Mouse (Mus musculus) layer of hippocampus, adult 9-11 months (tissue): ENCODE data around the gene Stab1.

Experiments
- DNase-seq: peaks from one replicate; pipeline ENCODE4 v3.0.0; 2022

Gene Stab1

DNA sequence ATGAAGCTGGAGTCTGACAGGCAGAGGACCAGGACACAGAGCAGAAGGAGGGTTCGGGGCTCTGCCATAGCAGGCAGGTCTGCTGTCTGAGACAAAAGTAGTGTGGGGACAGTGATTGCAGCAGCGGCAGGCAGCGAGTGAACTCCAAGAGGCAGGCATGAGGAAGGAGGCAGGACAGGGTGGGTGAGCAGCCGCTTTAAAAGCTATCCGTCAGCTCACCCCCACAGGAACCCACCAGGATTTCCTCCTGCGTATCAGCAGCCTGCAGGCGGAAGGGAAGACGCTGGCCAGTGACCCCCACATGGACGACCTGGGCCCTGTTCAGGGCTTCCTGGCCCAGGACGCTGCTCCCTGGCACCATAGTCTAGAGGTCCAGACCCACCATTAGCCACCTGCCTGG is at the start of gene Stab1:
Gene Stab1, minus strand, starts transcription at position 217 of the 400 bp plus-strand sequence.
- no peak for DNase-seq

DNA sequence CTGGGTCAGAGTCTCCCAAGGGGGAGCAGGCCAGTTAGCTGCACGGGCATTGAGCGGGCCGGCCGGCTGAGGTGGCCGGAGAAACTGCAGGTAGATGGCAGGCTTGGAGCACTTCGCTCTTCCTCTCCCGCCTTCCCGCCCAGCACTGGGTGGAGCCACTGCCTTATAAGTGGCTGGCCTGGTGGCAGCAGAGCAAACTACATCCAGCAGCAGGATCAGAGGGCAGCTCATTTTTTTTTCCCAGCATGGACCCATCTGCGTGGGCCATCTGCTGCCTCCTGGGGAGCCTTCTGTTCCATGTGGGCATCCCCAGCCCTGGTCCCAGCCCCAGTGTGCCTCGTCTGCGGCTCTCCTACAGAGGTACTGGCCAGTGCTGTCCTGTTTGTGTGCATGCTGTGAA is 49.2 kb upstream of the Stab1 start, which contains the start of gene Sema3g:
Gene Sema3g, plus strand, starts transcription at position 195 of the 400 bp plus-strand sequence.
- DNase-seq = peak; percentile 25

DNA sequence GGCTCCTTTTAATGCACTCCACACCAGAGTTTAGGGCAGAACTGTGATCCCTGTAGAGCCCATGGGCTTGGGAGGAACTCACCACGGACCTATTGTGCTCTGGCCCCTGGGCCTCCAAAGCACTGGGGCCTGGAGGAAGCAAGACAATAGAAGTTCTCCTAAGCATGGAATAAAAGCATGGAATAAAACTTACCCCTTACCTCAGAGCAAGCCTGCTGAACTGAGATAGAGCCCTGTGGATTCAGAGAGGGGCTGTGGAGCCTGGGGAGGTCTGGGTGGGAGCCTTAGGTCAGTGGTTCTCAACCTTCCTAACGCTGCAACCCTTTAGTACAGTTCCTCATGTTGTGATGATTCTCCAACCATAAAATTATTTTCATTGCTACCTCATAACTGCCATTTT is 48.4 kb upstream of the Stab1 start, which contains the start of gene Nisch:
Gene Nisch, minus strand, starts transcription at position 101 of the 400 bp plus-strand sequence.
- no peak for DNase-seq

DNA sequence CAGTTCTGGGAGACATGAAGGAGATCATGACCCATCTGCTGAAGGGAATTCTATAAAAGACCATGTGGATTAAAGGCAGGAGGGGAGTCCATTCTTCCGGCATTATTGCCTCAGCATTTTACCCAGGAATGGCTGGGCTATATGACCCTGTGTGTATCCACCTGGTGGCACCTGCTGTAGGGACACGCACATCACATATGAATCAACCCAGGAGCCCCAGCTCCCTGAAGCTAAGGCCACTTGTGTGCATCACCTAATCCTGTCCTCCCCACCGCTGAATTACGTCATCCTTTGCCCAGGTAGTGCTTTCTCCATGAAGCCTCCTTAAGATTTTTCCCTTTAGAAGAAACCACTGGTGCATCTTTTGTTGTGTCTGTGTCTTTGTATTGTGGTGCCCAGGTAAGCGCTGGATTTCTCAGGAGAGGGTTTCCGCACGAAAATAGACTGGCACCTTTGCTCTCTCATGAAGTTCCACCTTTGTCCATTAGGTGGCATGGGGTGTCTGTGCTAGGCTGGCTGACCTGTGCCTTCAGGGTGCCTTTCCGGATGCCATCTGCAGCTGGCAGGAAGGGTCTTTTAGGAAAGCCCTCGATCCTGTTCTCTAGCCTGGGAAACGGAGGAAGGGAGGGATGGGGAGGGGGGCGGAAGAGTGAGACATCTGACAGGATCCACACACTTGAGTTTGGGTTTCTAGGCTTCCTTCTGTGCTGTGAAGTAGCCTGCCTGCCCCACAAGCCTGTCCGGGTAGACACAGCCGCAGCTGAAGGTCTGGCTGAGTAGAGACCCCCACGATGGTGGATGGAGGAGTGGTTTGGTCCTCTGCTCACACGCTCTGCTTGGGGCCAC is 46.9 kb upstream of the Stab1 start:
- DNase-seq = peak; percentile 41

DNA sequence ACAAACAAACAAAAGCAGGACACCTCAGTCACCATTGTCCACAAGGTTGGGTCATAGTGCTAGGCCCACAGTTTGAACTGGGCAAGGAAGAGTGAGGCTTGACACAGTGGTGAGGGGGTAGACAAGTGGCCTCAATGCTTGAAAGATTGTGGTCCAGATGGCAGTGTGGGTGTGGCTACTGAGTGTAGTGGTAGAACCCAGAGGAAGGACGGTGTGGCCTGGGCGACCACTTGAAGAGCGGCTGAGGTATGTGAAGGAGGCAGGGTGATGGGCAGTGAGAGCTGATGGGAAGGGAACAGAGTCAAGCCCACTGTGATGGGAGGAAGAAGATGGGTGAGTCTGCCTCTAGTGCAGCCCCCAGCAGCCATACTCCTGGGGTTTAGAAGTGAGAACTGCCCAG is 46.2 kb upstream of the Stab1 start:
- no peak for DNase-seq

DNA sequence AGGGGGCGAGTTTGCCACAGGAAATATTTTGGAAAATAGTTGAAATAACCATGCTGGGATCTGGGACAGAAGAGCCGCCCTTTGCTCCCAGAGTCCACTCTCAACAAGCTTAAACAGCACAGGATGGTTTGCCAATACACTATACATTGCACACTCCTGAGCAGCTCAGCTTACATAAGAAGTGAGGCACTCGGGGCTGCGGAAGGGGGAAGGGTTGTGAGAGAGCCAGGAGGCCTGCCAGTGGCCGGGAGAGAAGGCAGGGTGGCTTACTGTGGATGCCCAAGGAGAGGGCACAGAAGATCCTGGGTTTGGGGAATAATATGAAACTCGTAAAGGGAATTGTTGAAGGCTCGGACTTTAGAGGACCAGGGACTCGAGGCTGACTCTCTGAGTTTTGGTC is 45.4 kb upstream of the Stab1 start:
- no peak for DNase-seq

DNA sequence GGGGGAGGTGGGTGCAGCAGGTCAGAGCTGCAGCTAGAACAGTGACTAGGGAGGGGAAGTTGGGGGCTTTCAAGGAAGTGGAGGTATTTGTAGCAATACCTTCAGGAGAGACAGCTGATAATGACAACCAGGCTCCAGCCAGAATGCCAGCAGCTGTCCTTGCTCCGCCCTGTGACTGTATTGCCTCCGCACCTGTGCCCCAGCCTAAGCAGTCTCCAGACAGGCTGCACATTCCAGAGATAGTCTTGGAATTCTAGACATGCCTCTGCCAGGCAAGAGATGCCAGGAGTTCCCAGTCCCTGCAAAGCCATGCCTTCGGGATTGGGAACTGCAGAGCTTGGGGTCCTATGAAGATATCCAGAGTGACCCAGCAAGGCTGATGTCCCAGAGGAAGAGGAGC is 44.1 kb upstream of the Stab1 start:
- DNase-seq = no peak

DNA sequence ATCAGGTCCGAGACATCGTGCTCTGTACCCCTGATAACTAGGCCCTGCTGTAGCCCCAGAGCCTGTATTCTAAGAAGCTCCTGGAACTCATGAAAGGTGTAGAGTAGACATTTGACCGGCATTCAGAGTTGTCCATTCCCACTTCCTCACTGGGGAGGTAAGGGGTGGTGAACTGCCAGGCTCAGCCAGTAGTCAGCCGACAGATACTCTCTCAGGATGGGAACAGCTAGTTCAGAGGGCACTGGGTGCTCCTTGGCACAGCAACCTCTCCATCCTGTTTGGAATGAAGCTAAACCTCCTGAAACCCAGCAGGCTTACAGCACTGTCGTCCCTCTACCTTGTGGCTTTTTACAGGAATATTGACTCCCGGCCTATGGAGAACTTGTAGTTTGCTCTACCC is 43.4 kb upstream of the Stab1 start:
- DNase-seq = no peak

DNA sequence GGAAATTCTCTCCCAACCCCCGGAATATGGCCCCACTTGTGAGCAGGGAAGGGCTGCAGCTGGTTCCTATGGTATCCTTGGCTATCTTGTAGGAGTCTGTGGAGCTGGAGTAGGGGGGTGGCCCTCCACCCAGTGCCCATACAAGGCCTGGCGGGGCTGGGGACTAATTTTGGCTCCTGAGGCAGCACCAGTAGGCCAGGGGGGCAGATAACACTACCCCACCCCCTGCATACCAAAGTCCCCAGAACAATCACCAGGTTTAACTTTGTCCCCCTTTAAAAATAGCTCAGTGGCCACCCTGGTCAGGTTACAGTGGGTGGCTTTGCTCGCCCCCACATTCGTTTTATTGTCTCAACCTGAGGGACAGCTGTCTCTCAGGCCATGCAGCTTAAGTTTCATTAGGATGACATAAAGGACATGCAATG is 40.7 kb upstream of the Stab1 start:
- no peak for DNase-seq

DNA sequence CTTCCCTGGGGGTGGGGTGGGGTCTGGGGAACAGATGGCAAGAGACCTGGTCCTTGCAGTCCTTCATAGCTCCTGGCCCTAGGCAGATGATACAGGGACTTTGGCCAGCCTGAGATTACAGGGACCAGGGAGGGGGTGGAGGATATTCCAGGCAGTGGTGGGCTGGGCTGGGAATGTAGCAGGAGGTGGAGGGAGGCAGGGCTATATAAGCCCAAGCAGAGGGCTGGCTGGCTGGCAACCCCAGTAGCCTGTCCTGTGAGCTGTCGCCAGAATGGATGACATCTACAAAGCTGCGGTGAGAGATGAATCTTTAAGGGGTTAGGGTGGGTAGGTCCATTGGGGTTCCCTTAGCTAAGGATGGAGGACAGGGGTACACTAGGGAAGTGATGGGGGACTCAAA is 39.6 kb upstream of the Stab1 start, which contains the start of gene Tnnc1:
Gene Tnnc1, plus strand, starts transcription at position 229 of the 400 bp plus-strand sequence.
- DNase-seq = no peak

DNA sequence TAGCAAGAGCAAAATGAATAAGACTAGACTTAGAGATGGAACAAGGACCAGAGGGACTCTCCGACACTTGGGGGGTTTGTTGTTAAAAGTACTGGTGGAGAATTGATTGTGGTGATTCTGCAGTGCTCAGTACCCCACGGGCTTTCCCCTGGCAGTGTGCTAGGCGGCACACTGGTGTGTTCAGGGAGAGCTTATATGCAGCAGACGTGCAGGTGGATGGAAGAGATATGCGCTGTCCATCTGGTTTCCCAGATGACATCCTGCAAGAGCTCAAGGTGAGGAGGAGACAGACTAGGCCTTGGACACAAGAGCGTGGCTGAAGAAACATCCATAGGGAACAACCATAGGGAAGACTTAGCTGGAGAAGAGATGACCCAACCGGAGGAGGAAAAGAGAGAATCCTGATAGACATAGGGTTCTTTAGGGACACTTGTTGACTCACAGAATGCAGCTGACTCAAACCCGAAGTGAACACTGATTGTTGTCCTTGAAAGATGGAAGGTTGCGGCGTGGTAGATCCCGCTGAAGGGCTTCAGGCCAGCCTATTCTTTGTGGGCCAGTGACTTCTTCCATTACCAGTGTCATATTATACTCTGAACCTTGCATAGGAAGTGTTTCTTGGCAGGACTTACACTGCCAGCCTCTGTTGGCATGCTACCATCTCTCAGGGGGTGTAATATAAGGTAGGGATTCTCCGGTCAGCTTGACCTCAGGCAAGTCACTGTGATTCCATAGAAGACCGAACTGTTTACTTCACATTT is 38.8 kb upstream of the Stab1 start:
- DNase-seq = no peak

DNA sequence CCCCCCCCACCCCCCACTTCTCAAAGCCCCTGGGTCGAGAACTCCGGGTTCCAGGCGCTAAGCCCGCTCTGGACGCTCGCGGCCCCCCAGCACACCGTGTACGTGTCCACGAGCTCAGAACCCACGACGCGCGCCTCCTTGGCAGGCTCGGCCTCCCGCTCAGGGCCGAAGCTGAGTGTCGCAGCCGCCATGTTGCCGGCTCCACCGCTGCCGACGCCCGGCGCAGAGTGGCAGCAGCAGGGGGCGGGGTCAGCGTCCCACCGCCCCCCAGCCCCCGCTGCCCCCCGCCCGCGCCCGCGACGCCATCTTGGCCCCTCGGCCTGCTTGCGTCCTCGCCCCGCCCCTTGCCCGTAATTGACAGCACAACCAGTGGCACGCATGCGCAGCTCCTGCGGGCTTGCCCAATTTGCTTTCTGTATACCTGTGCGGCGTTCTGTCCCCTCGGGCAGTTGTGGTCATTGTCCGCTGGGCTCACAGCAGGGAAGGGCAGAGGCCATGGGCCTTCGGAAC is 38.1 kb upstream of the Stab1 start:
- DNase-seq = peak; percentile 95

DNA sequence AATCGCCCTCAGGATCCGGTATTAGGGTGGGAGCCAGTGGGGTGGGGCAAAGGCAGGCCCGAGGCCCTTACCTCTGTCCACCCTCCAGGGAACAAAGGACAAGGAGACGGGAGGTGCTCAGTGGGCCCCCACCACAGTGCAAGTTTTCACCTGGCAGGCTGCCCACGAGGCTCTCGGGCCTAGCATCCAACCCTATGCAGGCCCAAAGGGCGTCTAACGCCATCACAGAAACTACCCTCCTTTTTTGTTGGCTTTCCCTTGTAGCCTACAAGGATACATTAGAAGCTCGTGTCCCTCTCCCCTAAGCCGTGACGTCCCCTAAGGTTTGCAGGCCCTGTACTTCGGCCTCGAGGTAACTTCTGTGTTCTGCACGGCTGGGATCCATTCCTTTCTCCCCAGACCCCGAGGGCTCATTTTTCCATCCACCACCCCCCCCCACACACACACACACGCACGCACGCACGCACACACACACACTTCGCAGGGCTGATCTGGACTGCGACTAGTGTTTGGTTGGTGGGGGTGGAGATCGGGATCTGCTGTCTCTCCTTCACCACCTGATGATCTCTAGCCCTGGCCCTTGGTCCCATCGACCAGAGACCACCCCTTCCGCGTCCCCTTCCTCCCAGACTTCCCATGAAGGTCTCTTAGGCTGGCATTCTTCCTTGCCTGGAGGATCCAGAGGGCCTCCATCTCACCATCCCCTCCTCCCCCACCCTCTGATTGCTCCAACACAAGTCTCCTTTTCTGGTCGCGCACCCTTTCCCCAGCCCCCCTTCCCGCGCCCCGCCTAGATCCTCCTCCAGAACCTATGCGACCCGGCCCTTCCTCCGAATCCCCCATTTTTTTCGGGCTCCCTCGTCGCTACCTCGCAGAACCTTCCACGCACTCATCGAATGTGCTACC is 37.4 kb upstream of the Stab1 start:
- DNase-seq = peak; percentile 61

DNA sequence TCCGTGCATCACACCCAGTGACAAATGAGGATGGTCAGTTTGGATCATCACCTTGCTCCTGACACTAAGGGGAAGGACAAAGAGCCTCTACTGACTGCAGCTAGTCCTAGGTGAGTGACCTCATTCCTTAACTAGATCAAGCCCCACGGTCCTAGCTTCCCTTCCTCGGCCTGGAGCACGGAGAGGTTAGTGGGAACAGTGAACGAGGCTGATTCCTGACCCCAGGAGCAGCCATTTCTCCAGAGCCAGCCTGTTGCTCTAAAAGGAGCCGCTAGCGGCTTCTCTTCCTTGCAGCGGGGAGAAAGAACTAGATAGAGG is 36.8 kb upstream of the Stab1 start:
- DNase-seq = no peak

DNA sequence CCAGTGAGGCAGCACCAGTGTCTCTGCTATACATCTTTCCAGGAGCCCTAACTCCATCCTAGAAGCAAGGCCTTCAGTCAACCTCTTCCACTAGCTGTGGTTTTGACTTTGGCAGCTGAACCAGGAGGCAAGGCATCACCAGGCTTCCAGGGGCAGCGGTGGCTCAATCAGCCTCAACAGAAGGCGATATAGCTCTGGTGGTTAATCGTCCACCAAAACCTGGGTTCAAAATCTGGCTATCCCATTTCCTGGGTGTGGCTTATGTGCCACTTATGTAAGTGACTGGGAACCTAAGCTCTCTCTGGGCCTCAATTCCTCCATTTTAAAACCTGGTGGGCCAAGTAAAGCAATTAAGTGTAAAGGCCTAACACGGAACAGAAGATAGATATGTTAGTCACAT is 36.4 kb upstream of the Stab1 start:
- DNase-seq = no peak

DNA sequence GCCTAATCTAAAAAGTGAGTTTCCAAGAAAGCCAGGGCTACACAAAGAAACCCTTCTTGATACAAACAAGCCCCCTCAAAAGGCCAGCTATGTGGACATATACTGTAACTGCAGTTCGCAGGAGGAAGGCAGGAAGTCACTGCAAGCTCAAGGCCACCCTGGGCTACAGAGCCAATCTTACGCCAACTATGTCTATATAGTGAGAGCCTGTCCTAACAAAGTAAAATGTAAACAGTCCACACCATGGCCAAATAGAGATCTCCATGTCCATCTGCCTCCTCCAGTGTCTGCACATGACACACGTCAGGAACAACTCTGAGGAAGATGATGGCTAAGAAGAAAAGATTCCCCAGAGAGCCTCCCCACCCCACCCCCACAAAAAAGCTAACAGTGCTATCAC is 31.6 kb upstream of the Stab1 start:
- no peak for DNase-seq

DNA sequence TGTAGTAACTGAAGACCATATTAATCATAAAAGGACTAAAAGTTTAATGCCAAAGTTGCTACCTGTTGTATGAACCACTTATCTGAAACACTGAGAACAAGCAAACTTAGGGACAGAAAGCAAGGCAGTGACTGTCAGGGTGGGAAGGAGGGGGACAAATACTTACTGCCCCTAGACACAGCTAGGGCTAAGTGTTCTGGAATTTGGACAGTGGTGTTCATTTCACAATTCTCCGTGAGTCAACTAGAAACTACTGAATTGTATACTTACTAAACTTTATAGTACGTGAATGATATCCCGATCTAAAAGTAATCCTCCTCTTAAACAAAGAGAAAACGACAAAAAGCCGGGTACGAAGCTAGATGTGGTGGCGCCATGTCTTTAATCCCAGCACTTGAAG is 31.2 kb upstream of the Stab1 start:
- DNase-seq = no peak

DNA sequence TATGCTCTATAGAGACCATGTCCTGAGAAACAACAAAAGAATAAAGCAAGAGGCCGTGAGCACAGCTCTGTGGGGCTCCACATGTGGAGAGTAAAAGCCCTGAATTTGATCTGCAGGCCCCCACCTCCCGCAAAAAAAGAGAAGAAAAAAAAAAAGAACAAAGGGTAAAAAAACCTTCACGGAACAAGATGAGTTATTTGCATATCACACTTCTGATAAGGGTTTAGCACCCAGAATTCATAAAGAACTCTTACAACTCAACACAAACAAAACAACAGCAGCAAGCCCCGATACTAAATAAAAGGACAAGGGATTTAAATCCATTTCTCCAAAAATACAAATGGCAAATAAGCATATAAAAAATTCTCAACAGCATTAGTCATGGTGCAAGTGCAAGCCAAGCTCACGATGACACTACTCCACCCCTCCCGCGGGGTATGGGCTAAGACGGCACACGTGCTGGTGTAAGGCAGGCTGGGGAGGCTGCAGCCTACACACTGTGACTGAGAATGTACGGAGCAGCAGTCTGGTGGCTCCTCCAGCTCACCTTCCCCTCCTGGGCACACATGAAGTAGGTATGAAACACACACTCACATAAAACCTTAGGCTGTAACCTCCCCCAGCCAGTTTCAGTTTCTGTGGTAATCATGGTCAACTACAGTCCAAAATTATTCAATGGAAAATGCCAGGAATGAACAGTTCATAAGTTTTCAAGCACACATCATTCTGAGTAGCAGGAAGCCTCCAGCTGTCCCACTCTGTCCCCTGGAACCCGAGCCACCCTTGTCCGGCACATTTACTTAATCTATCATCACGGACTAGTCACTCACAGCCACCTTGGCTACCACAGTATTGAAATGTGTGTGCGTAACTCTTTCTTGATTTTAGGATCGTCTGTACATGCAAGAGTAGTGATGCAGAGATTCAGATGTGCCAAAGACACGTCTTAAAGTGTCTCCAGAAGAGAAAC is 29.4 kb upstream of the Stab1 start:
- DNase-seq = peak; percentile 56

DNA sequence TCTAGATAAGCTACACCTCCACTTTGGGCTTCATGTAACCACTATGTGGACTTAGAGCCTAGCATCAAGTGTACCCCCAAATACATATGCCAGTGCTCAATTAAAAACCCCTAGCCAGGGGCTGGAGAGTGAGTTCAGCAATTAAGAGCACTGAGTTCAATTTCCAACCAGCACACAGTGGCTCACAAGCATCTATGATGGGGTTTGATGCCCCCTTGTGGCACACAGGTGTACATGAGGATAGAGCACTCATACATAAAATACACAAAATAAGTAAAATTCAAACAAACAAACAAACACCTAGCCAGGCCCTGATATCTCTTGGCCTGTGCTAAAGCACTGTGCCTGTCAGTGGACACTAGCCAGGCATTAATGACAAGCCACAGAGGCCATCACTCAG is 27.5 kb upstream of the Stab1 start:
- no peak for DNase-seq

DNA sequence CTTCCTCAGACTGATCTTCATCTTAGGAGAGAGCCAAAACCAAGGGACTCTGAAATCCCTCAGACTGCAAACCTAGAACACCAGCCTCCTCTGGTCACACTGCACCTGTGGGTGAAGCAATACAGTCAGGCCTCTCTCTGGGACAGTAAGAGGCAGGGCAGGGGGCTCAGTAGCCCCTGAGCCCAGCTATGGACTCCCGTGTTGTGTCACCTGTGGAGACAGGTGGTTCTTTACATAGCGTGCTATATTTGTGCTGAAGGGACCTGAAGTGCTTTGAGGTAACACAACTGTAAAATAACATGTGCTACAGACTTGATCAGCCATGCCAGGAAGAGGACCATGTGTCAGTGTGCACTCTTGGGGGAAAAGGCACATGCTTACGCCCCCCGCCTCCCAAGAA is 27.1 kb upstream of the Stab1 start:
- no peak for DNase-seq

DNA sequence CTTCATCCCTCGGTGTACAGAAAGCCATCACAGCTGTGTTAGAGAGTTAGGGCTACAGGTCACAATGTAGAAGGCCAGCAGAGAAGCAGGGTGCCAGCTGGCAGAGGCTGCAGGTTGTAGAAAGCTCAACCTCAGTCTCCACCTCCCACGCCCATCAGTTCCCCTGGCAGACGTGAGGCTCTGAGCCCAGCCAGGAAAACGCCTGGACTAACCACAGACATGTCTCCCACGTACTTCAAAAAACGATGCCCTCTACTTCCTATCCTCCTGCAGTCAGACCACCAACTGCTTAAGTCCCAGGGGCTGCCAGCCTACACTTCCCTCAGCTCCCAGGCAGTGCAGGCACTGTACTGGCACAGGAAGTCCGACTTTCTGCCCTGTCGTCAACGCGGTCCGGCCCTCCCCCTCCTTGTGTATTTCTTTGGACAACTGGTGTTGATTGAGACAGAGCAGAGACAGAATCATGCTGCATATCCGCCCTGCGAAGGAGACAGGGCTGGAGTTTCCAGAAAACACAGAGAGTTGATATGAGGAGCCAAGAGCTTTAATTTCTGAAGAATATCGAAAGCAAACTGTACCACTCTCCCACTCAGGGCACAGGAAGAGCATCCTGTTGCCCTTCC is 26.6 kb upstream of the Stab1 start:
- peak; percentile 56 for DNase-seq
